Mouse (Mus musculus): ENCODE results near the gene Sar1b.

- peak; percentile 32 for TF ChIP-seq CTCF (IDR thresholded peaks at IDR 0.05)
- peak; percentile 86 for TF ChIP-seq POLR2A (IDR thresholded peaks at IDR 0.05; ENCODE audit: insufficient read depth, low read depth, low read length)
- peak; percentile 50; the same call in 1 of the 2 replicates for TF ChIP-seq EP300 (IDR thresholded peaks at IDR 0.05; ENCODE audit: insufficient read depth, low read depth, low read length)
Measured at GRCm38 (mm10) chr11:51763213-51763907, at the start of gene Sar1b, which contains the start of gene Sec24a.

Measured in heart, adult 2 months (tissue).